Mouse (Mus musculus) midbrain, embryonic 14.5 days (tissue): ENCODE measurements around the gene Olfr345. TPM values are rescaled to one million over a fixed set of nuclear protein-coding genes. Genes with fewer than 3 reads are reported as not detected.

Experiments used
- ATAC-seq: fragments of 200-750 bp; cut with Nextera tagmentation; 2 replicates; pipeline ENCODE4 v1.8.0; 2017; ENCODE audit warnings: moderate number of reproducible peaks, moderate library complexity; ENCODE audit not compliant: low FRiP score, low TSS enrichment
- DNase-seq: peaks from one replicate; pipeline ENCODE4 v3.0.0-alpha.2; 2015
- H3K27ac ChIP-seq: fragments of 300-500 bp; sonication (generic); replicated peaks from 2 replicates; pipeline ENCODE4 v1.5.1; 2014; ENCODE audit warnings: mild to moderate bottlenecking, low read depth, low read length, moderate library complexity
- H3K27me3 ChIP-seq: fragments of 300-500 bp; sonication (generic); 2 replicates; pipeline ENCODE4 v1.6.1; 2014; ENCODE audit warnings: low read length, control low read depth, mixed read lengths; ENCODE audit not compliant: control insufficient read depth, insufficient read depth
- H3K36me3 ChIP-seq: fragments of 300-500 bp; sonication (generic); 2 replicates; pipeline ENCODE4 v1.6.1; 2014; ENCODE audit warnings: low read length, control low read depth; ENCODE audit not compliant: control insufficient read depth, insufficient read depth
- H3K4me1 ChIP-seq: fragments of 300-500 bp; sonication (generic); 2 replicates; pipeline ENCODE4 v1.6.1; 2014; ENCODE audit warnings: mild to moderate bottlenecking, antibody characterized with exemption, low read length, control low read depth; ENCODE audit not compliant: control insufficient read depth, insufficient read depth
- H3K4me2 ChIP-seq: fragments of 300-500 bp; sonication (generic); 2 replicates; pipeline ENCODE4 v1.6.1; 2014; ENCODE audit warnings: mild to moderate bottlenecking, low read length, moderate library complexity
- H3K4me3 ChIP-seq: fragments of 300-500 bp; sonication (generic); replicated peaks from 2 replicates; pipeline ENCODE4 v1.5.1; 2014; ENCODE audit warnings: low read depth, low read length
- H3K9ac ChIP-seq: fragments of 300-500 bp; sonication (generic); replicated peaks from 2 replicates; pipeline ENCODE4 v1.6.1; 2014; ENCODE audit warnings: mild to moderate bottlenecking, low read length, moderate library complexity
- H3K9me3 ChIP-seq: fragments of 300-500 bp; sonication (generic); 2 replicates; pipeline ENCODE4 v1.6.1; 2016; ENCODE audit warnings: low read length, control low read depth, mixed read lengths; ENCODE audit not compliant: control insufficient read depth
- WGBS: fragments of 180-500 bp; shearing (Covaris S2); extraction: QIAGEN DNeasy Blood & Tissue Kit; methylation state at CpG from one replicate; pipeline ENCODE4 v1.1.7; 2014; 5-methylcytosine and 5-hydroxymethylcytosine counted together
- polyA plus RNA-seq: library from polyadenylated mRNA; unstranded; fragments of >200 nt; fragmentation: Nextera tagmentation; extraction: Ambion mirVana; gene quantifications from 2 replicates; pipeline ENCODE4 v1.2.1, GENCODE M21; 2014

The Olfr345 gene
- not detected in 2 replicates for polyA plus RNA-seq

GRCm38 (mm10) chr2:36639741-36640140 lies at the start of gene Olfr345:
Gene Olfr345 (plus strand): TSS chr2:36640041.
- WGBS: 87% methylated on average over 1 of the region's 1 CpGs
- peaks cover 8% of the 10 kb centered on the region for H3K9me3 ChIP-seq
- H3K9ac ChIP-seq: no peak within 1 kb of the TSS

DNA sequence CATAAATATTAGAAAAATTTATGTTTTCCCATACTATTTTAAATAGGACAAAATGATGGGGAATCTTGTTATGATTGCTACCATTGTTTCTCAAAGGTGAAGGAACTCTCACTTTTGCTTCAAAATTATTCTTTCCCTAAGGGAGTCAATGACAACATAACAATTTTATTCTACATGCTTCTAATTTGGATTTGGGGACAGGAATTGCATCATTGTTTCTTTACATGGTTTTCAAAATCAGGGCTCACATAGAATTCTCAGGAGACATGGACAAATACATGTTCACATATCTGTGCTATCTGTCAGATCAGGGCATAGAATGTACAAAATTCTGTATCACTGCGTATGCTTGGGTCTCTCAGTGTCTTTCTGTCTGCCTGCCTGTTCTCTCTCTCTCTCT lies 45.6 kb downstream of the Olfr345 start, which contains the start of gene Olfr346:
Gene Olfr346 (plus strand): TSS at position 301 of the 400 bp plus-strand sequence.
- H3K4me1 ChIP-seq: no peaks in the 10 kb centered on the region
- H3K27me3 ChIP-seq: no peaks in the 10 kb centered on the region
- no peak within 1 kb of the TSS for H3K4me3 ChIP-seq
- DNase-seq: no peak
- ATAC-seq: no peak
- no peak within 1 kb of the TSS for H3K9ac ChIP-seq
- WGBS: 94% methylated on average over 1 of the region's 1 CpGs
- H3K4me2 ChIP-seq: no peak within 1 kb of the TSS
- H3K27ac ChIP-seq: no peak within 1 kb of the TSS
- peaks cover 7% of the 10 kb centered on the region; the same call in 1 of the 2 replicates for H3K9me3 ChIP-seq
- no peaks in the 10 kb centered on the region for H3K36me3 ChIP-seq

More at GRCm38 (mm10) chr2:36639741-36640140, at the start of gene Olfr345:
- DNase-seq: no peak
- H3K4me3 ChIP-seq: no peak within 1 kb of the TSS
- no peak within 1 kb of the TSS for H3K4me2 ChIP-seq
- no peaks in the 10 kb centered on the region for H3K4me1 ChIP-seq
- no peak for ATAC-seq
- no peaks in the 10 kb centered on the region for H3K36me3 ChIP-seq
- no peak within 1 kb of the TSS for H3K27ac ChIP-seq
- H3K27me3 ChIP-seq: no peaks in the 10 kb centered on the region

Other genes with a start within 250 kb of the Olfr345 start
- not detected in 2 replicates for gene Olfr339, start 221.1 kb upstream of the Olfr345 start, polyA plus RNA-seq
- gene Olfr340, start 187.5 kb upstream of the Olfr345 start, polyA plus RNA-seq: not detected in 2 replicates
- gene Olfr341, start 157.6 kb upstream of the Olfr345 start, polyA plus RNA-seq: not detected in 2 replicates
- not detected in 2 replicates for gene Olfr342, start 115.0 kb upstream of the Olfr345 start, polyA plus RNA-seq
- gene Olfr344, start 73.4 kb upstream of the Olfr345 start, polyA plus RNA-seq: not detected in 2 replicates
- gene Olfr346, start 45.7 kb downstream of the Olfr345 start, polyA plus RNA-seq: not detected in 2 replicates
- gene Olfr347, start 91.9 kb downstream of the Olfr345 start, polyA plus RNA-seq: not detected in 2 replicates
- gene Olfr348, start 144.2 kb downstream of the Olfr345 start, polyA plus RNA-seq: not detected in 2 replicates
- gene Olfr50, start 150.5 kb downstream of the Olfr345 start, polyA plus RNA-seq: not detected in 2 replicates
- not detected in 2 replicates for gene Olfr3, start 177.0 kb downstream of the Olfr345 start, polyA plus RNA-seq
- gene Olfr350, start 206.3 kb downstream of the Olfr345 start, polyA plus RNA-seq: not detected in 2 replicates
- not detected in 2 replicates for gene Olfr351, start 222.6 kb downstream of the Olfr345 start, polyA plus RNA-seq
- not detected in 2 replicates for gene Olfr352, start 228.4 kb downstream of the Olfr345 start, polyA plus RNA-seq